Comparison of ENCODE assay signal across 9 mouse cellular contexts in the genomic region with DNA sequence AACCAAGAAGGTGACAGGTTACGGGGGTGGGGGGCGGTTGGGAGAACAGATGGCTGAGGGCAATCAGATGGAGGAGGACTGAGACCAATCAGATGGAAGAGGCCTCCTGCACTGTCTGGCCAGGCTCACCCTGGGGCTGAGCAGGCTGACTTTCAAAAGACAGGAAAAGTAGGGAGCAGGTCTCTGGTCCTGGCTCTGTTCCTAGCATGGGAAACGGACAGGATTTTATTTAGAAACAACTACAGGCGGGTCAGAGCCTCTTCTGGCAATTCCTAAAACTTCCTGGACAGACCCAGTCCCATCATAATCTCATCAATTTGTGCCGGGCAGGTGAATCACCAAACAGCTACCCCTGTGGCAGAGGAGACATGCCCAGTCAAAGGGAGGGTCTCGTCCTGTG.
DNase-seq lines count a peak whose midpoint lies in the region; ATAC-seq lines count a peak whose summit lies in the region.
"Had no signal": no experiment of that assay in that cellular context is flagged by ENCODE, and none has a peak within 500 bp of the region (broad histone marks: within the 10 kb centered on the region; RNA-seq: fewer than 3 reads in every experiment).

No protein-coding gene starts in this region.

- no peaks in the 10 kb centered on the region for H3K36me3 ChIP-seq in lung, embryonic 16.5 days (ENCODE audit: control insufficient read depth, insufficient read depth, low read length)
- H3K36me3 ChIP-seq in hindbrain, embryonic 11.5 days (ENCODE audit: control insufficient read depth, insufficient read depth, low read length), result no peaks in the 10 kb centered on the region
- H3K36me3 ChIP-seq in neural tube, embryonic 15.5 days, result no peaks in the 10 kb centered on the region

- H3K4me1 ChIP-seq in lung, embryonic 16.5 days (replicated peaks; ENCODE audit: control insufficient read depth, insufficient read depth, low read length), result peaks cover 59% of the 10 kb centered on the region
- H3K4me1 ChIP-seq in hindbrain, embryonic 11.5 days (replicated peaks; ENCODE audit: control insufficient read depth, insufficient read depth, low read length), result peaks cover 6% of the 10 kb centered on the region
- H3K4me1 ChIP-seq in neural tube, embryonic 15.5 days, result peaks cover 94% of the 10 kb centered on the region

- H3K9ac ChIP-seq in lung, embryonic 16.5 days (ENCODE audit: low read length), result peak overlapping the region; percentile 42; the same call in 1 of the 2 replicates
- no peak overlapping the region for H3K9ac ChIP-seq in hindbrain, embryonic 11.5 days (ENCODE audit: low read depth, low read length)
- no peak overlapping the region for H3K9ac ChIP-seq in neural tube, embryonic 15.5 days (replicated peaks)

- no peak overlapping the region for H3K4me3 ChIP-seq in lung, embryonic 16.5 days (ENCODE audit: low read length)
- no peak overlapping the region for H3K4me3 ChIP-seq in hindbrain, embryonic 11.5 days (ENCODE audit: low read depth, low read length)
- no peak overlapping the region for H3K4me3 ChIP-seq in neural tube, embryonic 15.5 days (replicated peaks)

- peak overlapping the region; percentile 38; the same call in 1 of the 2 replicates for H3K27ac ChIP-seq in lung, embryonic 16.5 days (ENCODE audit: low read length)
- H3K27ac ChIP-seq in hindbrain, embryonic 11.5 days (ENCODE audit: low read depth, low read length), result peak overlapping the region; percentile 39; the same call in 1 of the 2 replicates
- H3K27ac ChIP-seq in neural tube, embryonic 15.5 days (replicated peaks), result peak overlapping the region; percentile 80

- ATAC-seq in lung, embryonic 16.5 days (ENCODE audit: low read depth), result no peak
- no peak for ATAC-seq in hindbrain, embryonic 11.5 days (ENCODE audit: low FRiP score)
- no peak for ATAC-seq in neural tube, embryonic 15.5 days (ENCODE audit: low FRiP score)

- 57% methylated on average over 6 of the region's 6 CpGs for WGBS in lung, embryonic 16.5 days
- 64% methylated on average over 6 of the region's 6 CpGs for WGBS in hindbrain, embryonic 11.5 days
- WGBS in neural tube, embryonic 15.5 days, result 55% methylated on average over 6 of the region's 6 CpGs

- no peak overlapping the region for H3K4me2 ChIP-seq in lung, embryonic 16.5 days (ENCODE audit: low read depth, low read length)
- no peak overlapping the region for H3K4me2 ChIP-seq in hindbrain, embryonic 11.5 days (replicated peaks; ENCODE audit: low read depth, low read length)
- H3K4me2 ChIP-seq in neural tube, embryonic 15.5 days, result no peak overlapping the region

- DNase-seq in heart, adult 11 months, result peak; percentile 96
- no peak for DNase-seq in heart, adult 8-10 months (ENCODE audit: low spot score)
- DNase-seq in lung, postnatal 4 days, result no peak
- DNase-seq in hindbrain, embryonic 11.5 days (ENCODE audit: low spot score), result no peak
- DNase-seq in thymus, postnatal 14 days, result no peak
- no peak for DNase-seq in spleen, postnatal 4 days (ENCODE audit: low spot score in 2 of 2)

- no peaks in the 10 kb centered on the region for H3K9me3 ChIP-seq in lung, embryonic 16.5 days (ENCODE audit: control insufficient read depth, low read length)
- no peaks in the 10 kb centered on the region for H3K9me3 ChIP-seq in hindbrain, embryonic 11.5 days (ENCODE audit: control insufficient read depth, low read length)
- H3K9me3 ChIP-seq in neural tube, embryonic 15.5 days (replicated peaks), result no peaks in the 10 kb centered on the region

- H3K27me3 ChIP-seq in lung, embryonic 16.5 days (ENCODE audit: control insufficient read depth, insufficient read depth, low read depth, low read length), result no peaks in the 10 kb centered on the region
- no peaks in the 10 kb centered on the region for H3K27me3 ChIP-seq in hindbrain, embryonic 11.5 days (ENCODE audit: control insufficient read depth, insufficient read depth, low read length)
- H3K27me3 ChIP-seq in neural tube, embryonic 15.5 days (replicated peaks), result peaks cover 4% of the 10 kb centered on the region; the same call in 1 of the 2 replicates
- H3K27me3 ChIP-seq: CH12.LX had no signal
